Mouse (Mus musculus): ENCODE results near the gene Pik3c2g. TPM values are rescaled to one million over a fixed set of nuclear protein-coding genes. Genes with fewer than 3 reads are reported as not detected.

The Pik3c2g gene
- polyA plus RNA-seq, 1 experiment from 2014 or later: 0.09 TPM

Other genes starting within 250 kb of the Pik3c2g start
- not detected in 2 replicates for gene Rergl, start 85.2 kb upstream of the Pik3c2g start, polyA plus RNA-seq (2015; fragmentation: Nextera tagmentation; extraction: Ambion mirVana)

Data from forebrain, embryonic 13.5 days (tissue).